Mouse (Mus musculus): ENCODE measurements around the gene Pck2.

DNA sequence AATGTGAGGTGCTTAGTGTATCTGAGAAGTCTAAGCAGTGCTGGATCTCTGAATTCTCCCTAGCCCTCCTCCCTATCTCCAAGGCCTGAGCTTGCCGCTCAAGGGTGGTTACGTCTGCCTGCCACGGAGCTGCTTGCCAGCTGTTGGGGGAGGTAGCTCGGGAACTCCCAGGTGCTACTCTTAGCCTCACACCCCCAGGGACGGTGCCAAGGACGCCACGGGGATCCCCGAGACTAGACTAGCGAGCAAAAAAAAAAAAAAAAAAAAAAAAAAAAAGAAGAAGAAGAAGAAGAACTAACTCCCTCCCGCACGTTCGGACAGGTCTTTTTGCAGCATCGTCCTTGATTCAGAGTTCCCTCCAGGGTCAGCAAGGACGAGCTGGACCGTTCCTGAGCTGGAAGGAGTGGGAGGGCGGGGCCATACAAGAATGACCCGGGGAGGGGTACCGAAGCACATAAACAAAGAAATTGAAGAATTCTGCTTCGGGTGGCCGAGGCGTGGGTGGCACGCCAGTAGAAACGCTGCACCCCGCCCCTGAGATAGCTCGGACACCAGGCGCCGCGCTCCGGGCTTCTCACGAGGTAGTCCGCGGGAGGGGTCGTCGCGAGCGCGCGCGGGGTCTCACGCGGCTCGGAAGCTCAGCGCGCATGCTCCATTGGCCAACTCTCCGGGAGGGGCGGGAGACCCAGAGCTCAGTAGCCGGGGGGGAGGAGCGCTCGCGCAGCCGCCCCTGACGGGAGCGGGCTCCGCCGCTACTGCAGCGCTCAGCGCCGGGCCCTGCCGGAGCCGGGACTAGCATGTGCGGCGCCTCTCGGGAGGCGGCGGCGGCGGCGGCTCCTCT lies 49.5 kb upstream of the Pck2 start, which contains the start of gene Carmil3:
- TF ChIP-seq CTCF (IDR thresholded peaks at IDR 0.05; ENCODE audit: low read depth) = no peak
- no peak for TF ChIP-seq EP300 (optimal IDR thresholded peaks at IDR 0.05)
